Mouse (Mus musculus): ENCODE results near the gene Map2. TPM values are rescaled to one million over a fixed set of nuclear protein-coding genes. Genes with fewer than 3 reads are reported as not detected.
A peak's percentile ranks its signal among the peaks of the same experiment; 100 is the strongest.

The Map2 gene
- polyA plus RNA-seq, 2 experiments, result 12.5 to 20.4 TPM

DNA sequence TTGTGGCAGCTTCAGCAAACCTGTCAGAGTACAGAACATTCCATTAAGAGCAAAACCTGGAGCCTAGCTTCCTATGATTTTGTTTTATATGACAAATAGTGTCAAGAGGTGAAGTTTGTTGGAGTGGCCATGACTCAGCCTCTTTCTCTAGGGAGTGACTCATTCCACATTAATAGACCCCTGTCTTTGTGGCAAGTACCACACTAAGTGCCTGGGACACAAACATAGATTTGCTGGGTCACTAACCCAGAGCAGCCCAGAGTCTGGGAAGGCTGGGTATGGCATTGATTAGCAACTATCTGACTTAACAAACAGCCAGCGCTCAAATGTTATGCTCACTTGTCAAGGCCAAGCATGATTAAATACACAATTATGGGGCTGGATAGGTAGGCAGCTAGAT lies 69.8 kb downstream of the Map2 start:
- ATAC-seq (ENCODE audit: low FRiP score, low read depth) (no peak), DNase-seq (ENCODE audit: low spot score) (no peak)
- no peaks in the 10 kb centered on the region for H3K27me3 ChIP-seq (ENCODE audit: control insufficient read depth, insufficient read depth, low read length)
- no peak overlapping the region for H3K4me3 ChIP-seq (replicated peaks; ENCODE audit: low read length)
- no peak overlapping the region for H3K27ac ChIP-seq (replicated peaks; ENCODE audit: low read depth, low read length)
- H3K9ac ChIP-seq (ENCODE audit: low read depth, low read length, severe bottlenecking), result no peak overlapping the region
- 40% methylated on average over 1 of the region's 1 CpGs for WGBS
- no peaks in the 10 kb centered on the region for H3K36me3 ChIP-seq (ENCODE audit: control insufficient read depth, insufficient read depth, low read length)
- no peak overlapping the region for H3K4me2 ChIP-seq (replicated peaks; ENCODE audit: low read depth, low read length, severe bottlenecking)
- TF ChIP-seq POLR2A (IDR thresholded peaks at IDR 0.05; ENCODE audit: borderline replicate concordance, extremely low read depth, insufficient read depth, insufficient read length), result no peak
- no peaks in the 10 kb centered on the region for H3K4me1 ChIP-seq (ENCODE audit: control insufficient read depth, insufficient read depth, low read length)
- H3K9me3 ChIP-seq (ENCODE audit: control insufficient read depth, low read length), result no peaks in the 10 kb centered on the region

DNA sequence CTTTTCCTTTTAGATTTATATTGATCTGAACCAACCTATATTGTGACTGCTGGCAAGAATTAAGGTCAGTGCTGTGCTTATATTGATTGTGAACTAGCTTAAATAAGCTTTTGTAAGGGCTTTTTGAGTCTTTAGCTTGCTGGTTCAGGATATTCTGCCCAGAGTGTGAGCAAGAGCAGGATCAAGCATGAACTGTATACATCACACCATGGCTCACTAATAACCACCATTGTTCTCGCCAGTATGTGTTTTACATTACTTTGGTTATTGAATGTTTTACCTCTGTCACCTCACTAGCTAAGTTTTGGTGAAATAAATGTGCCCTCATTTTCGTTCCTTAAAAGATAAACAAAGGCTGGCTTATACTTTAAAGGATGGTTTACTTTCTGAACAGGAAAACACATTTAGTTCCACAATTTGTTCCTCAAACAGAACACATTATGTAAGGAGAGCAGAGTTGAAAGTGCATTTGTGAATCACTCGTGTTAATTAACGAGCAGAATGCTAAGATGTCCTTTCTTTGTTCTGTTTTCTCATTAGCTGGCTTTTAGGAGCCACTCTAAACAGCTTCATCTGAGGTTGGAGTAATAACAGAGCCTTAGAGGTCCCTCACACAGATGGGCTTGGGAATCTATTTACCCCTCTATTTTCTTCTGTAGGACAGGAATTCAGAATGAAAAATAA lies 76.7 kb downstream of the Map2 start:
- Histone ChIP-seq H3K27ac (replicated peaks; ENCODE audit: low read depth, low read length) (peak overlapping the region; percentile 28; the same call in 1 of the 2 replicates), H3K4me3 (replicated peaks; ENCODE audit: low read length) (no peak overlapping the region), H3K9ac (ENCODE audit: low read depth, low read length, severe bottlenecking) (no peak overlapping the region), H3K27me3 (ENCODE audit: control insufficient read depth, insufficient read depth, low read length) (no peaks in the 10 kb centered on the region), H3K9me3 (ENCODE audit: control insufficient read depth, low read length) (no peaks in the 10 kb centered on the region), H3K4me1 (ENCODE audit: control insufficient read depth, insufficient read depth, low read length) (peaks cover 6% of the 10 kb centered on the region), H3K4me2 (replicated peaks; ENCODE audit: low read depth, low read length, severe bottlenecking) (no peak overlapping the region), H3K36me3 (ENCODE audit: control insufficient read depth, insufficient read depth, low read length) (no peaks in the 10 kb centered on the region; the same call in 1 of the 2 replicates)
- no peak for TF ChIP-seq POLR2A (IDR thresholded peaks at IDR 0.05; ENCODE audit: borderline replicate concordance, extremely low read depth, insufficient read depth, insufficient read length)
- DNase-seq (ENCODE audit: low spot score), result no peak
- ATAC-seq (ENCODE audit: low FRiP score, low read depth), result no peak
- WGBS, result 18% methylated on average over 4 of the region's 4 CpGs

DNA sequence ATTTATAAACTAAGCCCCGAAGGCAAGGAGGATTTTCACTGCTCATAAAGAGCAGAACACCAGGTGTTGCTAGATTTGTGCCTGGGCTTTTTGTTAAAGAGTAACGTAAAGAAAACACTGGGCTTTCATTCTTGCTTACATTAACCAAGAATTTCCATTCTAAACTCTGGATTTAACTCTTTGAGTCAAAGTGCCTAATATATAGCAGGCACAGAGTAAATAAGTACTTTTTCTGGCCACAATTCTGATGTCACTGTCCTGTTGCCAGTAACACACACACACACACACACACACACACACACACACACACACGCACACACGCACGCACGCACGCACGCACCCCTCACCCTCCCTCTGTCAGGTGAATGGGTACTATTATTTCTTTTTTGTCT lies 77.3 kb downstream of the Map2 start:
- TF ChIP-seq POLR2A (IDR thresholded peaks at IDR 0.05; ENCODE audit: borderline replicate concordance, extremely low read depth, insufficient read depth, insufficient read length), result no peak
- H3K9ac ChIP-seq (ENCODE audit: low read depth, low read length, severe bottlenecking), result no peak overlapping the region
- no peak overlapping the region for H3K4me2 ChIP-seq (replicated peaks; ENCODE audit: low read depth, low read length, severe bottlenecking)
- WGBS, result 46% methylated on average over 8 of the region's 8 CpGs
- no peaks in the 10 kb centered on the region for H3K27me3 ChIP-seq (ENCODE audit: control insufficient read depth, insufficient read depth, low read length)
- DNase-seq (ENCODE audit: low spot score) (peak; percentile 39), ATAC-seq (ENCODE audit: low FRiP score, low read depth) (no peak)
- H3K36me3 ChIP-seq (ENCODE audit: control insufficient read depth, insufficient read depth, low read length), result no peaks in the 10 kb centered on the region; the same call in 1 of the 2 replicates
- H3K9me3 ChIP-seq (ENCODE audit: control insufficient read depth, low read length), result no peaks in the 10 kb centered on the region
- H3K4me1 ChIP-seq (ENCODE audit: control insufficient read depth, insufficient read depth, low read length), result peaks cover 6% of the 10 kb centered on the region
- H3K4me3 ChIP-seq (replicated peaks; ENCODE audit: low read length), result no peak overlapping the region
- H3K27ac ChIP-seq (replicated peaks; ENCODE audit: low read depth, low read length), result 0 out of 2 replicates have a peak overlapping the region, but pooled peaks have one; percentile 28

DNA sequence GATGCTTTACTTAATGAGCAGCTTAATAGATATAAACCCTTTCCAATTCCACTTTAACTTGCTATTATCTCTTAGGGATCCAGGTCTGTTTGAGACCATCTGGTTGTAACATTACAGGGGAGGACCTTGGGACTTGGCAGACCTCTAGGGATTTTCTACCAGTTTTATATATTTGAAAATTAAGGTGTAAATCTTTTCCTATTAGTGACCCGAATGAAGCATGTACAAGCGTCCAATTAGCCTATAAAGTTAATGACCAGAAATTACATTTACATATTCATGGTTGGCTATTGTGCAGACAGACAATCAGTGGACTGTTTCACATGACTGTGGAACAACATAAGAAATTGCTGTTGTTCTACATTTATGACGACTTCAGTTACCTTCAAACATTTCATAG lies 88.1 kb downstream of the Map2 start:
- TF ChIP-seq POLR2A (IDR thresholded peaks at IDR 0.05; ENCODE audit: borderline replicate concordance, extremely low read depth, insufficient read depth, insufficient read length), result no peak
- H3K9me3 ChIP-seq (ENCODE audit: control insufficient read depth, low read length), result no peaks in the 10 kb centered on the region
- H3K4me3 ChIP-seq (replicated peaks; ENCODE audit: low read length), result no peak overlapping the region
- no peak overlapping the region for H3K27ac ChIP-seq (replicated peaks; ENCODE audit: low read depth, low read length)
- H3K27me3 ChIP-seq (ENCODE audit: control insufficient read depth, insufficient read depth, low read length), result no peaks in the 10 kb centered on the region
- DNase-seq (ENCODE audit: low spot score) (no peak), ATAC-seq (ENCODE audit: low FRiP score, low read depth) (no peak)
- no peak overlapping the region for H3K9ac ChIP-seq (ENCODE audit: low read depth, low read length, severe bottlenecking)
- no peaks in the 10 kb centered on the region for H3K36me3 ChIP-seq (ENCODE audit: control insufficient read depth, insufficient read depth, low read length)
- H3K4me2 ChIP-seq (replicated peaks; ENCODE audit: low read depth, low read length, severe bottlenecking), result no peak overlapping the region
- WGBS, result 63% methylated on average over 3 of the region's 3 CpGs
- no peaks in the 10 kb centered on the region for H3K4me1 ChIP-seq (ENCODE audit: control insufficient read depth, insufficient read depth, low read length)

DNA sequence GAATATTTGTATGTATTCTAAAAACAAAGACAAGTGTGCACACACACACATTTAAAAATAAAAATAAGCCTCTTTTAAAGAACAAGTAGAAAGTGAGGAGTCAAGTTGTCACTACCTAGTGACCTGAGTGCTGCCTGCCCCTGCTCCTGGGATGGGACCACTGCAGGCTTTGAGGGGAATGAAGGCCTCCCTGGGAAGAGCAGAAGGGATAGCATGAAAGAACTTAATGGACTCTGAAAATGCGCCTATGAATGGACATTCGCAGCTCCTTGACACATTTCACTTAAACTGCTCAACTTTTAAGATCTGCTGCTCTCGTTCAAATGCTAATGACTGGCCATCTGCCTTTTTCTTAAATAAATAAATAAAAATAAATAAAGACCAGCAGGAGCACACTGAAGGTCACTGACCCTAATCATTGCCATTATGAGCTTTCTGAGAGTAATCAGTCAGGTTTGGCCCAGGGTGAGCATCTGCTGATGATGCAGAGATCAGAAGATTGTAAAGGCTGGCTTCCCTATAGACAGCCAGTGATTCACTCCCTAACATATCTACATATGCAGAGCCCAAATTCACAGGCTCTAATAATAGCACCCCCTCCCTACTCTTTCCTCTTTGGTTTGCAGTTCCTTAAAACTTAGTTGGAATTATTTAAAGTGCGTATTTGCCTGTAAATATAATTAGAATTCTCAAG lies 91.3 kb downstream of the Map2 start:
- no peak for TF ChIP-seq POLR2A (IDR thresholded peaks at IDR 0.05; ENCODE audit: borderline replicate concordance, extremely low read depth, insufficient read depth, insufficient read length)
- no peak for DNase-seq (ENCODE audit: low spot score)
- ATAC-seq (ENCODE audit: low FRiP score, low read depth), result no peak
- Histone ChIP-seq H3K36me3 (ENCODE audit: control insufficient read depth, insufficient read depth, low read length) (no peaks in the 10 kb centered on the region), H3K4me2 (replicated peaks; ENCODE audit: low read depth, low read length, severe bottlenecking) (no peak overlapping the region), H3K4me3 (replicated peaks; ENCODE audit: low read length) (no peak overlapping the region), H3K9me3 (ENCODE audit: control insufficient read depth, low read length) (no peaks in the 10 kb centered on the region), H3K27me3 (ENCODE audit: control insufficient read depth, insufficient read depth, low read length) (no peaks in the 10 kb centered on the region), H3K9ac (ENCODE audit: low read depth, low read length, severe bottlenecking) (no peak overlapping the region), H3K27ac (replicated peaks; ENCODE audit: low read depth, low read length) (no peak overlapping the region), H3K4me1 (ENCODE audit: control insufficient read depth, insufficient read depth, low read length) (no peaks in the 10 kb centered on the region)
- 44% methylated on average over 4 of the region's 4 CpGs for WGBS
